Mouse (Mus musculus): ENCODE data around the gene Rad9b.

The Rad9b gene

DNA sequence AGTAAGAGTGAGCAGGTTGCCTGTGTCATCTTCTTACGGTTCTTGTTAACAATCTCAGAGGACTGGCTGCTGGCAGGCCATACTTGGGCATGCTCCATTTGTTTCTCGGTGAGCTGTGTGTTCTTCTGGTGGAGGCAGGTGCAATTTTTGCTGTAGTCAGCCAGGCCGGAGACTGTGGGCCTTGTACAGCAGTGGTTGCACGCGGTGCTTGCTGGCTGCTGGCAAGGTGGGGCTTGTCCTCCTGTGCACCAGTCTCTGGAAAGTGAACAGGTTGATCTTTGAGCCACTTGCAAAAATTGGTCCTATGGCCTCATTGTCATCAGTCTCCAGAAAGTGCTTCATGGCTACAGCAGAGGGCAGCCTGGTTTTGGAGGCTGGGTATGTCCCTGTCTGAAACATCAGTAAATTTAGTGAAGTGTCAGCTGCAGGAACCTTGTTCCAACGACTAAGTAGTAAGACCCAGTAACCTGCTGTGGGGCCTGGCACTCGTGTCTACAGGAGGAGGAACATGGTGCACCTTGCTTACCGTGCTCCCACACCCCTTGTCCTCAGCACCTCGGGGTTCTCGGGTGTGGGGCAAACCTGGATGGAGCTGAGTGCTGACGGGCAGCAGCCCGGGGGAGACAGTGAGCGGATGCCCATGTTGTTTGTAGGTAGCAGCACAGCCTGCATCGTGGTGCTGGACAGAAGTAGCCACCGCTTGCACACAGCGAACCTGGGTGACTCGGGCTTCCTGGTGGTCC, 40.9 kb downstream of the Rad9b start:
- no peak for DNase-seq (ENCODE audit: low spot score)

DNA sequence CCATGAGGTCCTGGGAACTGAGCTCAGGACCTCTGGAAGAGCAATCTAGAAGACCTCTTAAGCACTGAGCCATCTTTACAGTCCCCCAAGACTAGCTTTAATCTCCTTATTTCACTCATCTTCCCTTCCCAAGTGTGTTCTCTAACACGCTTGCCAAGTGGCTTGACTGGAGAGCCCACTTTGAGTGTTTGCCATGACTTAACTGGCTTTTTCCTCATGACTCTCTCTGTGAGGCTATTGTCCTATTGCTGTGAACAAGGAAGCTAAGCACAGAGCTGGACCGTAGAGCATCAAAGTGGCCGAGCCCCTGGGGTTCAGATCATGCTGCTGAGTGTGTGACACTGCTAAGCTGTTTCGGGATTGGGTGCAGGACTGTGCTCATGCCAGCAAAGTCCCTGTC, 41.7 kb downstream of the Rad9b start:
- no peak for DNase-seq (ENCODE audit: low spot score)

DNA sequence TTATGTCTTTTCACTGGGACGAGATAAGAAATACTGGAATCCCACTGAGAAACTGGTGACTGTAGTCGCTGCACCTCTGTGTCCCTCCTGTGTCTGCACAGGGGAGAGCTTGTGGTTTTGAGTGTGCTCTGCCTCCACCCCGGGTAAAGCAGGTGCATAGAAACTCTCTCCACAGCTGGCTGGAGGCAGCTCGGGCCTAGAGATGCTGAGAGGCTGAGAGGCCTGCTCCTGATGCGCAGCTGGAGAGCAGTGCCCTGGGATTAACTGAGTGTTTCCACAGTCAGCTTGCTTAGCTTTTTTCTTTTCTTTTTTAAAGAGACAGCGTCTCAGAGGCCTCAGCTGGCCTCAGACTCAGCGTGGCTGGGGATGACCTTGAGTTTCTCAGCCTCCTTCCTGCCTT, 42.3 kb downstream of the Rad9b start:
- DNase-seq (ENCODE audit: low spot score), result no peak

DNA sequence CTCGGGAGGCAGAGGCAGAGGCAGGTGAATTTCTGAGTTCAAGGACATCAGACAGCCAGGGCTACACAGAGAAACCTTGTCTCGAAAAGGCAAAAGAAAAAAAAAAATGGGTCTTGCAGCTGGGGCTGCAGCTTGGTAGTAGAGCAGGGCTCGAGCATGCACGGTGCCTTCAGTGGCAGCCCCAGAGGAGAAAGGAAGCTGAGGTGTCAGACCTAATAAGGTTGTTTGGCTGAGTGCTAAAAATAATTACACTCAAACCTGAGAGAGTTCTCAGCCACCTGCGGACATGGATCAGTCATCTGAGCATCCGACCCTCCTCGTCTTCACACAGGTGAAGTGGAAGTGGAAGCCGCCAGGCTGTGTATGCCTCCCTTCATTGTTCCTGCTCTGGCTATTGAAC, 43.3 kb downstream of the Rad9b start:
- DNase-seq (ENCODE audit: low spot score), result no peak

DNA sequence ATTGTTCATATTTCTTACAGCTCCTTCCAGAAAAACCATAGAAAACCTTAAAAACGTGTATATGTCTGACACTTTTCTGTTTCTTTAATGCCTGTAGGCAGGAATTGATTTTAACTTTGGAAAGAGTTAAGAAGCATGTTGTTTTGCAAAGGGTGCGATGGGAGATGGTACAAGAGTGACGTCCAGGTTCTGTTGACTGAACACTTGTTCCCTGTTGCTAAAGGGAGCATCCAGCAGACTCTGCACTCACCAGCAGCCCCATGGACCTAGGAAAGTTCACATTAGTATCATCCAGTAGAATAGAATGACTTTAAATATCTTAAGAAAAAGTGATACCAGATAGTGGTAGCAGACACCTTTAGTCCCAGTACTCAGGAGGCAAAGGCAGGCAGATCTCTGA, 47.5 kb downstream of the Rad9b start:
- no peak for DNase-seq (ENCODE audit: low spot score)

DNA sequence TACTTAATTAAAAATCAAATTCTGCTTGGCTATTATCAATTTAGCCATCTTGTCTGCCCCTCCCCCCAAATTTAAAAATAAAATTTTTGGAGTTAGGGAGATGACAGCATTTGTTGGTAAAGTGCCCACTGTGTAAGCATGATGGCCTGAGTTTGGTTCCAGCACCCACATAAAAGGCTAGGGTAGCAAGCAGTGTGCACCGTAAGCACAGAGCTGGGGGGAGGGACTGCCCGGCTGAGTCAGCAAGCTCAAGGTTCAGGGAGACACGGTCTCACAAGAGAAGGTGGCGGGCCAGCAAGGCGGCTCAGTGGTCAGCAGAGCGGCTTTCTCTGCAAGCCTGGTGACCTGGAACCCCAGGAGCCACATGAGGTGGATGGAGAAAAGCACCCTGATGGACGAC, 48.6 kb downstream of the Rad9b start:
- DNase-seq (ENCODE audit: low spot score), result no peak

DNA sequence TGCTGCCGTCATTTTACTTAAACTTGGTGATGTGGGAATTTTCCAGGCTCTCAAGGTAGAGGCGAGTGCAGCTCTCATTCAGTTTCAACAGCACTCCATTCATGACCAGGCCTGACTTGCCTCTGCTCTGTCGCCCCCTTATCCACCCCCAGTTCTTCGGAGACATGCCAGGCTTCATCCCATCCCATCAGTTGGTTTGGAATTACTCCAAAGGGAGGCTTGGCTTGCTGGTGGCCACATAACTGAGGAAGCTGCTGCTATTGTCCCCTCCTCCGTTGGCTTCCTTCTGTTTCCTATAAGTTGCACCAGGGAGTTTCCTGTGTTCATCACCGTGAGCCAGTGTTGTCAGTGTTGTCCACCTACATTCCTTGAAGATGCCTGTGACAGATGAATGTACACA, 49.5 kb downstream of the Rad9b start:
- no peak for DNase-seq (ENCODE audit: low spot score)

DNA sequence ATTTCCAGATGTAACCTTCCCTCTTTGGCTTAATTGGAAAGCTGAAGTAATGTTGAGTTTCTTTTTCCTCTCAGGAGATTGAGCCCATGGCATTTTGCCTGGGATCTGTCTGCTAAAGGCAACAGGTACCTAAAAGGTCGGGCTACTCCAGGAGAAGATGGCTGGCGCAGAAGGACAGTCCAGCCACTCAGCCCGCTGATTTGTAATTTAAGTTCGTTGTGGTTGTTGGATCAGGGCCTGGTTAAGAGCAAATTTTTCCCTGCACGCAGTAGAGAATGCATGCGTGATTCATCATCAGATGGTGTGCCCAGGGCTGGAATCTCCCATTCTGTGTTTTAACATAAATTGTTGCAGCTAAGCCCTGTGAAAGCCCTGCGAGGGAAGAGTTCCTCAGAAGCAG, 50.1 kb downstream of the Rad9b start:
- DNase-seq (ENCODE audit: low spot score), result no peak

DNA sequence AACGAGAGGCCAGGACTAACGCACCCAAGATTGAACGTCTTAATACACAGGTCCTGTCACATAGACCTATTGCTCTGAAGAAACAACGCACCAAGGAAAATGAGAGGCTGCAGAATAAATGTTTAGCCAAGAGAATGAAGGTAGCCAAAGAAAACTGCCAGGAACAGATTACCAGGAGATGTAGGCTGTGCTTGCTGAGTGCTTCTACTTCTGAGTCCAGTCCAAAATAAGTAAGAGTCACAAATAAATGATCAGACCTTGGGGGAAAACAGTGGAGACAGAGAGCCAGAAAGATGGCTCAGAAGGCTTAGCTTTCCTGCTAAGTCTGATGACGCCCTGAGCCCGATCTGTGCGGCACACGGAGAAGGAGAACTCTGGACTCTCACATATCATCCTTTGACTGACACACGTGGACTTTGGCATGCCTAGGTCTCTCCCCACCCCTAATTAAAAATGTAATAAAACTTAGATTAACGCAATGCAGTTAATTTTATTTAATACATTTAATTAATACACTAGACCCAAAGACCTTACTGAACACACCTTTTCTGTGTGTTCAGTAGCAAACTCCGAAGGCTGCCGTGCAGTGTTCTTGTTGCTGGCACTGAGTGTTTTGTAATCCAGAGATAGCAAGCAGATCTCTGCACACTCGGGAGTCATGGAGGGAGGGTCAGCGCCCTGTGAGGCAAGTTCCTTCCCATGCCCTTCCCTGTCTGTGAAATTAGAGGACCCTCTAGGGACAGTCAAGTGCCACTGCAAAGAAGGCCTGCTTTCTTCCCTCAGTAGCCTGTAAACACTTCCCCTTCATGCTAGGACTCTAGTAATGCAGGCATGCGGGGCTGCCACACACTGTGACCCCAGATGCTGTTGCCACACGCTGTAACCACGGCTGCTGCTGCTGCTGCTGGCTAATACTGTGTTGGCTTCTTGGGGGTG, 51.0 kb downstream of the Rad9b start:
- DNase-seq (ENCODE audit: low spot score), result no peak

DNA sequence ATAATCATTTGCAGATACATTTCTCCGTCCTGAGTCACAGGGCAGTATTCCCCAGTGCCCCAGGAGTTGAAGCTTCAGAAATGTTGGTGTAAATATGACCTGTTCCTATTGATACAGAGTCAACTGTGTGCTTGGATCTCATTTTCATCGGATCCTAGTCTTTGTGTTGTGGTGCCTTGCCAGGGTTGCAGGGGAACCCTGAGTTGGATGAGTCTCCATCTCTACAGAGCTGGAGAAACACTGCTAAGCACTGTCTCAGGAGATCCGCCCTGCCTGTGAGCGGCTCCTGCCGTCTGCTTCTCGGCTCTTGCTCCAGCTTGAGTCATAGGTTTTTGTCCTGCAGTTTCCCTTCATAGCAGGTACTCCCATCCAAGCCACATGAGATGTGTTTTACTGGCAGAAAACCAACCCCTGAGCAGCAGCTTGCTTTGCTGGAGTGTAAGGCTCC, 53.9 kb downstream of the Rad9b start:
- DNase-seq (ENCODE audit: low spot score), result no peak

DNA sequence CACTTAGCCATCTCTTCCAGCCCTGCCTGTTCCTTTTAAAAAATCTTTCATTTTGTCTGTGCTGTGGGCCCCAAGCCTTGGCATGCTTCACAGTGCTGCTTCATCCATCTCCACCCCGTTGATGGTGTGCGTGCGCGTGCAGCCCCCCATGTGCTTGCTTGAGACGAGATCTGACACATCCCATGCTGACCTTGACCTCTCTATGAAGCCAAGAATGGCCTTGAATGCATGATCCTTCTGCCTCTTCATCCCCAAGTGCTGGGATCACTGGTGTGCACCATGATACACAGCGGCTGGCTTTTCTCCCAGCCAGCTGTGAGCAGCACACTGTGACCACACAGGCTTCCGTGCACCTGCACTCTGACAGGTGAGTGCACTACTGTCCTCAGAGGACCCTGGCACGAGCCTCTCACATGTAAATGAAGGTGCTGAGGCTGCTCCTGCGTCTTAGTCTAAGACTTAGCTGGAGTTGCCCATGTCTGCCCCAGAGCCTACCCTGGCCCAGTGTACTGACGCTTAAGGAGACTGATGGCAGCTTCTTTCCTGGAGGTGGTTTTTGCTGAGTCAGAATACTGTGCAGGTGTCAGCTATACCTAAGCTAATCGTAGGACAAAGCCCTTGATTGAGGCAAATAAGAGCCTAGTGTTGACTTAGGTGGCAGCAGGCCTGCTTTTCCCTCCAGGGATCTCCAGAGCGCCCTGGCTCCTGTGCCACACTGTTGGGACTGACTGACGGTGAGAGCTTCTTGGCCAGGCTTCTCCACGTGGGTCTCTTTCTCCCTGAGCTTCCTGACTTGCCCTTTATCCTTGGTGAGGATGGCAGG, 58.7 kb downstream of the Rad9b start:
- DNase-seq (ENCODE audit: low spot score), result no peak

DNA sequence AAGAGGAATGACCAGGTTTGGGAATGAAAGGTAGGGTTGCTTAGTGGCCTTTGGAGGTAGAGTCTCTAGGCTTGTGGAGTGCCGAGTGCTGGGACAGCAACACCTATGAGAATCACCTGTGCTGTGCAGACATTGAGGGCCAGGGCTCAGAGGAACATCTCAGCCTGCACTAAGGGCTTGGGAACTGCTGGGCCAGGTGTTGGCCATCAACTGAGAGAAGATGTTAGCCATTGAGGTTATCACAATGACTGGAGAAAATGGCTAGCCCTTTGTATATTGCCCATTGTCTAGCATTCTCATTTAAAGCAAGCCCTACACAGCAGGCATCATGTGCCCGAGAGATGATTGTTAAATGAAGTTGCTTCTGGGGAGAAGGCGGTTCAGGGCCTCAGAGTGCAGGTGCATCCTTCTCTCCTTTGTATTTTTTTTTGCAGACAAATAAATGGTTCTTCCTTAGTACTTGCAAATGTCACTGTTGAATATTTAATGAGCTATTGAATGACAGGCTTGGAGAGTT, 59.8 kb downstream of the Rad9b start:
- DNase-seq (ENCODE audit: low spot score), result no peak

DNA sequence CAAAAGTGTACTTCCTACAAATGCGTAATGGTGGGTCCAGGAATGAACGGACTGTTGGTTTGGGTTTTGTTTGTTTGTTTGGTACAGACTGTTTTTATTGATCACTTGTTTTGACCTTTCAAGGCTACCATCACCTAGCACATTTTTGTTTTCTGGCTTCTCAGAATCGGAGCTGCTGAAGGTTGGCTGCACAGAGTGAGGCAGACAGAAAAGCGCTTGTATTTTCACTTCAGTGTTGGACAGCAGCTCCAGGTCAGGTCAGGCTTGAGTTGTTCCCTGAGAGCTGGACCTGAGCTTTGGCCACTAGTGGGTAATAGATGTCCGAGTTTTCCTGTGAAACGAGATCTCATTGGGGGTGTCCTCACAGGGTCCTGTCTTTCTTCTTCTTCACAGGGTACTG, 60.9 kb downstream of the Rad9b start:
- no peak for DNase-seq (ENCODE audit: low spot score)

DNA sequence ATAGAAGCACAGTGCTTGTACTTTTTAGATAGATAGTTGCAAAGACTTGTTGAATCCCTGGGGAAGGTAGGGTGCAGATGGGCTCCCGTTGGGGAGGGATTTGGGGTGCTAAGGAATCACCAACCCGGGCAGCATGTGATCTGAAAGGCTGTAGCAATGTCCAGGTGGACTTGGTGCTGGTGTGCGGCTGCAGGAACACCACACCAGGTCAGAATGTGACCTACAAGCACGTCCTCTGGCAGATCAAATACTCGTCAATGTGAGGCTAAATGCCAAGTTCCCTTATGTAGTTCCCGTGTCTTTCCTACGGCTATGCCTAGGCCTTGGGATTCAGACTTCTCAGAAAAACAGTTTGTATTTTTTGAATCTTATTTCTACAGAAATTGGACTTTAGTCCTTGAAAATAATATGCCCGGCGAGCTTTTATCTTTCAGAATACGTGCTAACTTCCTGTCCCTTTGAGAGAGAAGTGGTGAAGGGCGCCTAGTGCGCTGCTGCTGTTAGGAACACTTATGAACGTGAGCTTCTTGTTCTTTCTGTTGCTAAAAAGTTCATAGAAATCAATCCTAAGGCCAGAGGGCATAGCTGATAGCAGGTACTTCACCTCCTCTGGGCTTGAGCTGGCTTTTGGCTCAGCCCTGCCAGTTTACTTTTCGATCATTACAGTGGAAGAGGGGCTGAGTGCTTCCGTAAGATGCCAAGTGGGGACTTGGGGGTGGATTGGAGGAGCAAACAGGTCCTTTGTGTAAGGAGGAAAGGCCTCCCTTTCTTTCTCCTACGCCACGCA, 62.3 kb downstream of the Rad9b start:
- no peak for DNase-seq (ENCODE audit: low spot score)

DNA sequence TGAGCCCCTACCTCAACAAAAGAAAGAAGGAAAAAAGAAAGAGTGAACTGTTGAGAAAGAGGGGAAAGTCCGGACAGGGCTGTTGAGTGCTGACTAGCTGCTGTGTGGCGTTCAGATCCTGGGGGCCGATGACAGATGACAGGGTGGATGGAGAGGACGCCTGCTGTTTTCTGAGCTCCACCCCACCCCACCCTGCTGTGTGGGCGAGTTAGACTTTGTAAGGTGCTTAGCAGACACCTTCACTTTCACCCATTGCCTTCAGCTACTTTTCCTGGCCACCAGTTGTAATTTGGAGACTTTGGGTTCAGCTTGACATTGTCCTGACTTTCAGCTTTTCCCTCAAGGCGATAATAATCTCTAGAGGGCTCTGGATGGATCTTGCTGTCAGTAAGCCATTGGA, 62.9 kb downstream of the Rad9b start:
- DNase-seq (ENCODE audit: low spot score), result no peak

DNA sequence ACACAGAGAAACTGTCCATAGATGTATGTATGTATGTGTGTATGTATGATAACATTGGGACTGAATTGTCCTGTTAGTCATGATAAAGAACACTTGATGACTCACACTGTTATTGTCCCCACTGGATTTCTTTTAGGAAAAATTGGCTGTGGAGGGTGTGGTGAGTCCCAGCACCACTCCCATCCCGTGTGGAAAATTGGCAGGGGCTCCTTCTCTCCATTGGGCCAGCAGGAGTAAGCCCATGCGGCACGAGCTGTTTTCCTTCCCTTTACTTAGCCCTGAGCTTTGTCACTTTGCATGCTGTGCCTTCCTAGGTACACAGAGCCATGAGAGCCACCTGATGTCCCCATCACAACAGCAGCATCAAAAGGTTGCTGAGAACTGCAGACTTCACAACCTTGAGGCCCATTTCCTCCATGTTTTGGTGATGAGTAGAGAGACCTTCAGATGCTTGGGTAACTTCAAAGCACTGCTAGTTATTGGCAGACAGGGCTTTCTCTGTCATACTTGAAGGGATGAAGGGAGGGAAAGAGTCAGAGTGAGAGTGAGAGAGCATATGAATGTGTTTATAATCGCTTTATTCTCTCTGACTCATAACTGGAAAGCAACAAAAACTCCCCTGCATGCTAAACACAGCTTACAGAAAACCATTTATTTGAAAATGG, 65.8 kb downstream of the Rad9b start:
- DNase-seq (ENCODE audit: low spot score), result no peak

DNA sequence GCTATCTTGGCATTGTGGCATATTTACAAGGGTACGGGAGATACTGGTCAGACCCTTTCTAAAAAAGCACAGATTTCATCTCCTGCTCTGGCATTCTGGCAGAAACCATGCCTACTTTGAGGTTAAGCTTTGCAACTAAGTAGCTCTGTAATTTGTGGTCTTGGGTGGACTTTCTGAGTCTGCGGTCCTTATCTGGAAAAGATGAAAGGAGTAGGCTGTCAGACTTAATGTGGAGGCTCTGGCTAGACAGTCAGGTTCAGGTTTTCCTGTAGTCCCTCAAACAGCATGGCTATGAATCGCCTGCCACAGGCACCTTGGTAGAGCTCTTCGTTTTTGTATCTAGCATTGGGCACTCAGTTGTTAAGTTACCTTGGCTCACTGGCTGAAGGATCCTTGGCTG, 67.0 kb downstream of the Rad9b start:
- no peak for DNase-seq (ENCODE audit: low spot score)

DNA sequence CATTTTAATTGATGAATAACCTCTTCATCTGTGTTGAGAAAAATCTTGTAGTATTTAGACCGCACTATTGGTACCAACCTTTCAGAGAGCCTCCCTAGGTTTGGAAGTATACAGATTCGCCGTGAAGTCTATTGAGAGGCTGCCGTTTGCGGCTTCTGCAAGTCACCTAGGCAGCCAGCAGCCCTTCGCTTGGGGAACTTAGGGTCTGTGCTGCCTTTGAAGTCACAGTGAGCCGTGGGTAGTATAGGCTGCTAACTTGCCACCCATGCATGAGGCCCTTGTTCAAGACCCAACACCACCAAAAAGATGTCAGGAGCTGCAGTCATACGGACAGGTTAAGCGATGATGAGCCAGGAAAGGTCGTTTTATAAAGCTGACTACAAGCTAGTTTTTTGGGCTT, 67.8 kb downstream of the Rad9b start:
- no peak for DNase-seq (ENCODE audit: low spot score)

DNA sequence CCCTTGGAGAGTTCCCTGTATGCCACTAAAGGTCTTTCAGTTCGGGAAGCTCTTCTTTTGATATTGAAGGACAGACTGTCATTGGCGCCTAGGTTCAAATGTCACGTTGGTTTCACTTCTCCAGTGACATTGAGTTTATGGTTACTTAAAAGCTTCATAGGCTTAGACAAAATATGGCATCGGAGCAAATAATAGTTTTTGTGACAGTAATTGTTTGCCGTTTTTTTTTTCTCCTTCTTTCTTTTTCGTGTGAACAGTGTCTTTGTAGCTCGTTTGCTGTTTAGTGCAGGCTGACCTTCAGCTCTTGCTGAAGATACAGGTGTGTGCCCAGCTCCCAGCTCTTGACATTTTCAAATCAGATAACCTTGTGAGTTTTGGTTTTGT, 68.3 kb downstream of the Rad9b start:
- DNase-seq (ENCODE audit: low spot score), result no peak

DNA sequence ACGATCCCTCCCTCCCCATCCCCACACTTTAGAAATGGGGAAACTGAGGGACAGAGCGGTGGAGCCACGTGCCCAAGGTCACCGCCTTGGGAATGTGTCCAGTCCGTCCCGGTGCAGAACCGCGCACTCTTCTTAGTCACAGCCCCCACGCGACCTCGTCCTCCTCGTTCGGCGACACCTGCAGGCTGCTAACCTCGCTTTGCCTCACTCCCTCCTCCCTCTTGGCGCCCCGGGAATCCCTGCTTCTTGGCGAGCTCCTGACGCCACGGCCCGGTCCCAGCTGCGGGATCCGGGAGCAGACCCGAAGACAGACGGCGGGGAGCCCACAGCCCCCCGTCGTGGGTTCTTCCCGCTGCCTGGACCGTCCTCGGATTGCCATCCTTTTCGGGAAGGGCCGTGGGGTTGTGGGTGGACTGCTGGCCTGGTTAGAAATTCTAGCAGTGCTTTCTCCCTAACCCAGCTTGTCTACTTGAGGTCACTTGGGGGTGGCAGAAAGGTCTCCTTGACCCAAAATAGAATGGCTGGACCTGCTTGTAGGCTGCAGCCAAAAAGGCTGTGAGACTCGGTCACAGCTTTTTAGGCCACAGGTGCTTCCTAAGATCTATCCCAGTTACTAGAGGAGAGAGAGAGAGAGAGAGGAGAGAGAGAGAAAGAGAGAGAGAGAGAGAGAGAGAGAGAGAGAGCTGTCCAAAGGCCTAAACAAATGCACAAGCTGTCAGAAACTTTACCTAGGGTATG, 68.8 kb downstream of the Rad9b start:
- no peak for DNase-seq (ENCODE audit: low spot score)
